Comparison of ENCODE assay signal across 22 mouse cellular contexts in genomic region chr5:148983108-148983664, GRCm38 (mm10). TPM values are rescaled to one million over a fixed set of nuclear protein-coding genes. Genes with fewer than 3 reads are reported as not detected.
DNase-seq lines count a peak whose midpoint lies in the region; ATAC-seq and TF ChIP-seq lines count a peak whose summit lies in the region.
"Had no signal": no experiment of that assay in that cellular context is flagged by ENCODE, and none has a peak within 500 bp of the region (broad histone marks: within the 10 kb centered on the region; RNA-seq: fewer than 3 reads in every experiment).

No protein-coding gene starts in this region.

- H3K9ac ChIP-seq in lung, postnatal 0 days (replicated peaks; ENCODE audit: low read depth), result no peak overlapping the region
- H3K9ac ChIP-seq in hindbrain, embryonic 11.5 days (ENCODE audit: low read depth, low read length), result no peak overlapping the region
- H3K9ac ChIP-seq: embryonic facial prominence, embryonic 15.5 days; heart, embryonic 15.5 days; liver, embryonic 12.5 days; midbrain, embryonic 12.5 days had no signal

- H3K27ac ChIP-seq in lung, postnatal 0 days (ENCODE audit: low read length), result no peak overlapping the region
- no peak overlapping the region for H3K27ac ChIP-seq in hindbrain, embryonic 11.5 days (ENCODE audit: low read depth, low read length)
- H3K27ac ChIP-seq: embryonic facial prominence, embryonic 15.5 days; forebrain, embryonic 10.5 days; heart, adult 2 months; heart, embryonic 15.5 days; liver, embryonic 12.5 days; midbrain, embryonic 12.5 days had no signal

- DNase-seq in embryo, embryonic 10.5 days (ENCODE audit: low spot score), result peak; percentile 50
- no peak for DNase-seq in embryo, embryonic 10 days (ENCODE audit: low spot score)
- no peak for DNase-seq in lung, postnatal 0 days (ENCODE audit: low spot score)
- DNase-seq in lung, postnatal 14 days, result no peak
- peak; percentile 24 for DNase-seq in NIH3T3 (ENCODE audit: low read depth)
- DNase-seq in forelimb bud, embryonic 11.5 days (ENCODE audit: low read depth, low spot score), result peak; percentile 70
- no peak for DNase-seq in hindbrain, embryonic 11.5 days (ENCODE audit: low spot score)
- no peak for DNase-seq in cerebellum, adult 8-10 months
- DNase-seq: cerebellum, postnatal 25 days; gastrocnemius, postnatal 10 days; heart, adult 2 months; kidney, adult 8-10 months; lung, postnatal 36 days; right cerebral cortex, postnatal 4 days had no signal

- no peaks in the 10 kb centered on the region for H3K36me3 ChIP-seq in lung, postnatal 0 days (ENCODE audit: insufficient read depth, low read length)
- 0 out of 2 replicates have a peak, but pooled peaks cover 2% of the 10 kb centered on the region for H3K36me3 ChIP-seq in hindbrain, embryonic 11.5 days (ENCODE audit: control insufficient read depth, insufficient read depth, low read length)
- H3K36me3 ChIP-seq: embryonic facial prominence, embryonic 15.5 days; forebrain, embryonic 10.5 days; heart, embryonic 15.5 days; liver, embryonic 12.5 days; midbrain, embryonic 12.5 days had no signal

- H3K27me3 ChIP-seq in lung, postnatal 0 days (replicated peaks; ENCODE audit: insufficient read depth, low read length), result no peaks in the 10 kb centered on the region
- no peaks in the 10 kb centered on the region for H3K27me3 ChIP-seq in hindbrain, embryonic 11.5 days (ENCODE audit: control insufficient read depth, insufficient read depth, low read length)
- H3K27me3 ChIP-seq: CH12.LX; embryonic facial prominence, embryonic 15.5 days; heart, embryonic 15.5 days; liver, embryonic 12.5 days; midbrain, embryonic 12.5 days had no signal

- peaks cover 3% of the 10 kb centered on the region; the same call in 1 of the 2 replicates for H3K4me1 ChIP-seq in lung, postnatal 0 days (ENCODE audit: insufficient read depth, low read depth, low read length)
- no peaks in the 10 kb centered on the region for H3K4me1 ChIP-seq in hindbrain, embryonic 11.5 days (replicated peaks; ENCODE audit: control insufficient read depth, insufficient read depth, low read length)

- no peak overlapping the region for H3K4me2 ChIP-seq in lung, postnatal 0 days (replicated peaks; ENCODE audit: low read depth, low read length)
- no peak overlapping the region for H3K4me2 ChIP-seq in hindbrain, embryonic 11.5 days (replicated peaks; ENCODE audit: low read depth, low read length)
- H3K4me2 ChIP-seq: embryonic facial prominence, embryonic 15.5 days; heart, embryonic 15.5 days; liver, embryonic 12.5 days; midbrain, embryonic 12.5 days had no signal

- H3K4me3 ChIP-seq in lung, postnatal 0 days (ENCODE audit: low read depth, low read length), result no peak overlapping the region
- H3K4me3 ChIP-seq in hindbrain, embryonic 11.5 days (ENCODE audit: low read depth, low read length), result no peak overlapping the region
- H3K4me3 ChIP-seq: embryonic facial prominence, embryonic 15.5 days; forebrain, embryonic 10.5 days; heart, adult 2 months; heart, embryonic 15.5 days; liver, embryonic 12.5 days; midbrain, embryonic 12.5 days had no signal

- TF ChIP-seq CTCF in lung, postnatal 0 days (IDR thresholded peaks at IDR 0.05), result peak; percentile 19; the same call in 1 of the 2 replicates

- TF ChIP-seq EP300 in lung, postnatal 0 days (IDR thresholded peaks at IDR 0.05), result no peak

- 0 out of 2 replicates have a peak, but pooled peaks cover 5% of the 10 kb centered on the region for H3K9me3 ChIP-seq in lung, postnatal 0 days (ENCODE audit: low read length)
- H3K9me3 ChIP-seq in hindbrain, embryonic 11.5 days (ENCODE audit: control insufficient read depth, low read length), result peaks cover 3% of the 10 kb centered on the region; the same call in 1 of the 2 replicates
- H3K9me3 ChIP-seq: heart, embryonic 15.5 days had no signal

- WGBS in lung, postnatal 0 days, result 82% methylated on average over 12 of the region's 12 CpGs
- 76% methylated on average over 12 of the region's 12 CpGs for WGBS in hindbrain, embryonic 11.5 days

- ATAC-seq in lung, postnatal 0 days, result no peak
- ATAC-seq in hindbrain, embryonic 11.5 days (ENCODE audit: low FRiP score), result no peak
- ATAC-seq: liver, embryonic 12.5 days had no signal

RNA-seq across cellular contexts. Expression of gene Gm42791, which starts 11.8 kb away (rescaled TPM):
- 0.78 and 1.2 TPM in 2 replicates for polyA plus RNA-seq in lung, postnatal 0 days (2015; fragmentation: Nextera tagmentation; extraction: Ambion mirVana)
- not detected in 2 replicates for polyA plus RNA-seq in hindbrain, embryonic 11.5 days (2014; fragmentation: Nextera tagmentation; extraction: Ambion mirVana)
- polyA plus RNA-seq: heart, adult 2 months; large intestine, adult 2 months; neural tube, embryonic 14.5 days had no signal

RNA-seq across cellular contexts. Expression of gene Katnal1, which starts 54.1 kb away (rescaled TPM):
- polyA plus RNA-seq in lung, postnatal 0 days (2015; fragmentation: Nextera tagmentation; extraction: Ambion mirVana), result 4.3 and 5.0 TPM in 2 replicates
- 32.1 and 37.0 TPM in 2 replicates for polyA plus RNA-seq in hindbrain, embryonic 11.5 days (2014; fragmentation: Nextera tagmentation; extraction: Ambion mirVana)

Comparison
In these comparisons a context has a peak if more than half of its experiments do, and no peak if none do; other contexts are left out.
1. DNase-seq: peak in embryo, embryonic 10.5 days (single experiment), NIH3T3 (single experiment) and forelimb bud, embryonic 11.5 days (single experiment); none in embryo, embryonic 10 days (single experiment), lung, postnatal 0 days (single experiment), lung, postnatal 14 days (single experiment), hindbrain, embryonic 11.5 days (single experiment) and cerebellum, adult 8-10 months (single experiment).